Mouse (Mus musculus): ENCODE measurements at regions not wholly inside any gene's neighbourhood (a gene's known extent, or its start where the extent isn't known, plus 50 kb on each side); places are given as distances from the start of the nearest gene placed in this dataset.
"Not testable (repeated sequence)": the region's sequence is repeated elsewhere in the genome, so short reads cannot be mapped to it uniquely, and the experiment has no call there.

DNA sequence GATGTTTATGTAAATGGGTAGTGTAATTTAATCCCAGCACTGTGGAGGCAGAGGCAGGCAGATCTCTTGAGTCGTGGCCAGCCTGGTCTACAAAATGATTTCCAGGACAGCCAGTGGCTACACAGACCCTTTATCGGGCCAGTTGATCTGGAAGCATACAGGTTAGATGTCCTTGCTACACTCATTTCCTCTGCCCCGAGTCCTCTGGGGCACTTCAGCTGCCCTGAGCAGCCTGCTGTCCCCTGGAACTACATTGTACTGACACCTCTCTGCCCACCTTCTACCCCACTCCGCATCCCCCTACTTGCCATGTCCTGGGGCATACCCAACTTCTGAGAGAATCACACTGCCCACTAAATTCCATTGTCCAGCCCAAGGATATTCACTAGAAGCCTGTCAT is 60.6 kb upstream of the Helt start:
- in situ Hi-C loops (cut with MboI; ENCODE audit: low sequenced_read_pairs in 2 of 2, unreplicated experiment in 2 of 2): no loop called here
- no peak for DNase-seq (ENCODE audit: low read depth, low spot score)
- Histone ChIP-seq H3K4me1 (ENCODE audit: control insufficient read depth in 2 of 2, insufficient read depth in 2 of 2, low read length in 2 of 2, poor library complexity in 1 of 2) (no peaks in the 10 kb centered on the region), H3K27ac (ENCODE audit: insufficient read depth, low read depth, low read length, poor library complexity, severe bottlenecking) (no peak overlapping the region), H3K4me3 (ENCODE audit: insufficient read depth in 1 of 2, low read depth in 1 of 2, low read length in 2 of 2, poor library complexity in 1 of 2, severe bottlenecking in 1 of 2) (no peak overlapping the region), H3K9me3 (ENCODE audit: control insufficient read depth, insufficient read depth, low read depth, low read length) (peaks cover 4% of the 10 kb centered on the region; the same call in 1 of the 2 replicates), H3K9ac (ENCODE audit: insufficient read depth, low read depth, low read length, poor library complexity, severe bottlenecking) (no peak overlapping the region), H3K36me3 (ENCODE audit: control insufficient read depth, insufficient read depth, low read length, poor library complexity, severe bottlenecking) (no peaks in the 10 kb centered on the region)
- no peak for TF ChIP-seq CHD2 (IDR thresholded peaks at IDR 0.05; ENCODE audit: low read depth, low read length)
- TF ChIP-seq ZC3H11A (IDR thresholded peaks at IDR 0.05; ENCODE audit: borderline replicate concordance, low read depth, low read length): no peak
- no peak for TF ChIP-seq HCFC1 (IDR thresholded peaks at IDR 0.05; ENCODE audit: borderline replicate concordance, insufficient read depth, low read length)
- no peak for TF ChIP-seq ZNF384 (IDR thresholded peaks at IDR 0.05; ENCODE audit: low read depth, low read length)
- TF ChIP-seq MAFK (IDR thresholded peaks at IDR 0.05; ENCODE audit: insufficient read depth, low read depth, low read length): no peak

- DNase-seq (ENCODE audit: low read depth, low spot score); H3K36me3 ChIP-seq (ENCODE audit: control insufficient read depth, insufficient read depth, low read length, poor library complexity, severe bottlenecking); H3K4me1 ChIP-seq (ENCODE audit: control insufficient read depth in 2 of 2, insufficient read depth in 2 of 2, low read length in 2 of 2, poor library complexity in 1 of 2); H3K9me3 ChIP-seq (ENCODE audit: control insufficient read depth, insufficient read depth, low read depth, low read length); H3K4me3 ChIP-seq (ENCODE audit: insufficient read depth in 1 of 2, low read depth in 1 of 2, low read length in 2 of 2, poor library complexity in 1 of 2, severe bottlenecking in 1 of 2); H3K27ac ChIP-seq (ENCODE audit: insufficient read depth, low read depth, low read length, poor library complexity, severe bottlenecking); in situ Hi-C loops (cut with MboI; ENCODE audit: low sequenced_read_pairs in 2 of 2, unreplicated experiment in 2 of 2); H3K9ac ChIP-seq (ENCODE audit: insufficient read depth, low read depth, low read length, poor library complexity, severe bottlenecking): not testable (repeated sequence)
Measured at GRCm38 (mm10) chr8:46357961-46358360, 63.5 kb upstream of the Helt start.

GRCm38 (mm10) chr8:46362871-46363306 is 68.4 kb upstream of the Helt start:
- Histone ChIP-seq H3K4me3 (ENCODE audit: insufficient read depth in 1 of 2, low read depth in 1 of 2, low read length in 2 of 2, poor library complexity in 1 of 2, severe bottlenecking in 1 of 2) (no peak overlapping the region), H3K9me3 (ENCODE audit: control insufficient read depth, insufficient read depth, low read depth, low read length) (peaks cover 5% of the 10 kb centered on the region; the same call in 1 of the 2 replicates), H3K4me1 (ENCODE audit: control insufficient read depth in 2 of 2, insufficient read depth in 2 of 2, low read length in 2 of 2, poor library complexity in 1 of 2) (no peaks in the 10 kb centered on the region), H3K9ac (ENCODE audit: insufficient read depth, low read depth, low read length, poor library complexity, severe bottlenecking) (no peak overlapping the region), H3K27ac (ENCODE audit: insufficient read depth, low read depth, low read length, poor library complexity, severe bottlenecking) (no peak overlapping the region), H3K36me3 (ENCODE audit: control insufficient read depth, insufficient read depth, low read length, poor library complexity, severe bottlenecking) (no peaks in the 10 kb centered on the region)
- DNase-seq (ENCODE audit: low read depth, low spot score): no peak
- in situ Hi-C loops (cut with MboI; ENCODE audit: low sequenced_read_pairs in 2 of 2, unreplicated experiment in 2 of 2): no loop called here
- TF ChIP-seq HCFC1 (IDR thresholded peaks at IDR 0.05; ENCODE audit: borderline replicate concordance, insufficient read depth, low read length): no peak
- TF ChIP-seq ZNF384 (IDR thresholded peaks at IDR 0.05; ENCODE audit: low read depth, low read length): no peak
- TF ChIP-seq CHD2 (IDR thresholded peaks at IDR 0.05; ENCODE audit: low read depth, low read length): no peak
- TF ChIP-seq ZC3H11A (IDR thresholded peaks at IDR 0.05; ENCODE audit: borderline replicate concordance, low read depth, low read length): no peak

GRCm38 (mm10) chr8:46365711-46366110 is 71.2 kb upstream of the Helt start:
- DNase-seq (ENCODE audit: low read depth, low spot score): no peak
- H3K9me3 ChIP-seq (ENCODE audit: control insufficient read depth, insufficient read depth, low read depth, low read length): no peaks in the 10 kb centered on the region
- H3K9ac ChIP-seq (ENCODE audit: insufficient read depth, low read depth, low read length, poor library complexity, severe bottlenecking): no peak overlapping the region
- no peaks in the 10 kb centered on the region for H3K36me3 ChIP-seq (ENCODE audit: control insufficient read depth, insufficient read depth, low read length, poor library complexity, severe bottlenecking)
- H3K4me3 ChIP-seq (ENCODE audit: insufficient read depth in 1 of 2, low read depth in 1 of 2, low read length in 2 of 2, poor library complexity in 1 of 2, severe bottlenecking in 1 of 2): no peak overlapping the region
- no peak overlapping the region for H3K27ac ChIP-seq (ENCODE audit: insufficient read depth, low read depth, low read length, poor library complexity, severe bottlenecking)
- in situ Hi-C loops (cut with MboI; ENCODE audit: low sequenced_read_pairs in 2 of 2, unreplicated experiment in 2 of 2): no loop called here
- TF ChIP-seq ZC3H11A (IDR thresholded peaks at IDR 0.05; ENCODE audit: borderline replicate concordance, low read depth, low read length): no peak
- TF ChIP-seq ZNF384 (IDR thresholded peaks at IDR 0.05; ENCODE audit: low read depth, low read length): no peak
- TF ChIP-seq MAFK (IDR thresholded peaks at IDR 0.05; ENCODE audit: insufficient read depth, low read depth, low read length): no peak
- TF ChIP-seq CHD2 (IDR thresholded peaks at IDR 0.05; ENCODE audit: low read depth, low read length): no peak
- no peak for TF ChIP-seq HCFC1 (IDR thresholded peaks at IDR 0.05; ENCODE audit: borderline replicate concordance, insufficient read depth, low read length)
- 0 out of 4 replicates have a peak, but pooled peaks cover 0 to 1% of the 10 kb centered on the region in 2 experiments for H3K4me1 ChIP-seq (ENCODE audit: control insufficient read depth in 2 of 2, insufficient read depth in 2 of 2, low read length in 2 of 2, poor library complexity in 1 of 2)

DNA sequence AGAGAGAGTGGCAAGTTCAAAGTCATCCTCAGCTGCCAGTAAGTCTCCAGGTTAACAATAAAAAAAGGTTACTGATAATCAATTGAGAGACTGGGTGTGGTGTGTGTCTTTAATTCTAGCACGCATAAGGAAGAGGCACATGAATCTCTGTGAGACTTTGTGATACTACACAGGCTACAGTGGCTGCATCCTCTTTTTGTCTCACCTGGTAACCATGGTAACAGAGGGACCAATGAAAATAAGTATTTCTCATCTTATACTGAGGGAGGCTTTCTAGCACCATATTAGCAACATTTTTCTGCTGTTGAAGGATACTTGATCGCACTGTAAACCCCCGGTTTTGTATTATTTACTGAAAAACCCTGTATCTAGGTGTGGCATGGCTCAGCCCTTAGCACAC is 72.7 kb upstream of the Helt start:
- Histone ChIP-seq H3K9me3 (ENCODE audit: control insufficient read depth, insufficient read depth, low read depth, low read length) (no peaks in the 10 kb centered on the region), H3K9ac (ENCODE audit: insufficient read depth, low read depth, low read length, poor library complexity, severe bottlenecking) (no peak overlapping the region), H3K4me1 (ENCODE audit: control insufficient read depth in 2 of 2, insufficient read depth in 2 of 2, low read length in 2 of 2, poor library complexity in 1 of 2) (0 out of 4 replicates have a peak, but pooled peaks cover 0 to 1% of the 10 kb centered on the region in 2 experiments), H3K4me3 (ENCODE audit: insufficient read depth in 1 of 2, low read depth in 1 of 2, low read length in 2 of 2, poor library complexity in 1 of 2, severe bottlenecking in 1 of 2) (no peak overlapping the region), H3K27ac (ENCODE audit: insufficient read depth, low read depth, low read length, poor library complexity, severe bottlenecking) (no peak overlapping the region), H3K36me3 (ENCODE audit: control insufficient read depth, insufficient read depth, low read length, poor library complexity, severe bottlenecking) (no peaks in the 10 kb centered on the region)
- in situ Hi-C loops (cut with MboI; ENCODE audit: low sequenced_read_pairs in 2 of 2, unreplicated experiment in 2 of 2): no loop called here
- DNase-seq (ENCODE audit: low read depth, low spot score): no peak
- TF ChIP-seq HCFC1 (IDR thresholded peaks at IDR 0.05; ENCODE audit: borderline replicate concordance, insufficient read depth, low read length): no peak
- no peak for TF ChIP-seq CHD2 (IDR thresholded peaks at IDR 0.05; ENCODE audit: low read depth, low read length)
- TF ChIP-seq ZC3H11A (IDR thresholded peaks at IDR 0.05; ENCODE audit: borderline replicate concordance, low read depth, low read length): no peak
- no peak for TF ChIP-seq ZNF384 (IDR thresholded peaks at IDR 0.05; ENCODE audit: low read depth, low read length)
- TF ChIP-seq MAFK (IDR thresholded peaks at IDR 0.05; ENCODE audit: insufficient read depth, low read depth, low read length): no peak

Data from ES-E14 (cell line).